Mouse (Mus musculus) ES-E14 (cell line): ENCODE measurements around the gene Irs3. TPM values are rescaled to one million over a fixed set of nuclear protein-coding genes. Genes with fewer than 3 reads are reported as not detected.

Experiments used
- DNase-seq: peaks from one replicate; pipeline ENCODE4 v3.0.0-alpha.2; 2013; ENCODE audit warnings: low read depth, low spot score
- H3K27ac ChIP-seq: 2 replicates; pipeline ENCODE4 v1.5.1; 2012; ENCODE audit warnings: low read depth, mild to moderate bottlenecking, low read length, moderate library complexity, mixed read lengths; ENCODE audit not compliant: poor library complexity, insufficient read depth, severe bottlenecking
- H3K36me3 ChIP-seq: 2 replicates; pipeline ENCODE4 v1.6.1; 2012; ENCODE audit warnings: mild to moderate bottlenecking, low read length, moderate library complexity, mixed read lengths; ENCODE audit not compliant: control insufficient read depth, poor library complexity, insufficient read depth, severe bottlenecking
- H3K4me1 ChIP-seq, 2 experiments: fragments of 150-350 bp in 1 of 2; sonication (generic) in 1 of 2; 2 replicates each; pipeline ENCODE4 v1.6.1; 2012; ENCODE audit warnings: low read length in 2 of 2, mild to moderate bottlenecking in 1 of 2, mixed read lengths in 1 of 2; ENCODE audit not compliant: control insufficient read depth in 2 of 2, insufficient read depth in 2 of 2, poor library complexity in 1 of 2
- H3K4me3 ChIP-seq, 2 experiments: fragments of 150-350 bp in 1 of 2; sonication (generic) in 1 of 2; 2 replicates each; pipeline ENCODE4 v1.5.1; 2012; ENCODE audit warnings: low read length in 2 of 2, low read depth in 1 of 2, mild to moderate bottlenecking in 1 of 2, mixed read lengths in 1 of 2; ENCODE audit not compliant: insufficient read depth in 1 of 2, poor library complexity in 1 of 2, severe bottlenecking in 1 of 2
- H3K9ac ChIP-seq: 2 replicates; pipeline ENCODE4 v1.6.1; 2012; ENCODE audit warnings: low read depth, mild to moderate bottlenecking, low read length, mixed read lengths; ENCODE audit not compliant: poor library complexity, insufficient read depth, severe bottlenecking
- H3K9me3 ChIP-seq: fragments of 150-350 bp; sonication (generic); 2 replicates; pipeline ENCODE4 v1.6.1; 2012; ENCODE audit warnings: low read depth, mild to moderate bottlenecking, low read length; ENCODE audit not compliant: control insufficient read depth, insufficient read depth
- CHD2 ChIP-seq: IDR thresholded peaks from 2 replicates; pipeline ENCODE4 v1.6.1; 2014; ENCODE audit warnings: mild to moderate bottlenecking, low read depth, low read length, inconsistent platforms
- HCFC1 ChIP-seq: IDR thresholded peaks from 2 replicates; pipeline ENCODE4 v1.6.1; 2012; ENCODE audit warnings: low read length, inconsistent platforms, borderline replicate concordance; ENCODE audit not compliant: insufficient read depth
- MAFK ChIP-seq: IDR thresholded peaks from 2 replicates; pipeline ENCODE4 v1.6.1; 2014; ENCODE audit warnings: mild to moderate bottlenecking, low read depth, low read length, inconsistent platforms; ENCODE audit not compliant: insufficient read depth
- ZC3H11A ChIP-seq: IDR thresholded peaks from 2 replicates; pipeline ENCODE4 v1.6.1; 2012; ENCODE audit warnings: low read depth, mild to moderate bottlenecking, inconsistent platforms, low read length, borderline replicate concordance
- ZNF384 ChIP-seq: IDR thresholded peaks from 2 replicates; pipeline ENCODE4 v1.6.1; 2012; ENCODE audit warnings: low read depth, low read length, inconsistent platforms
- in situ Hi-C, 2 experiments: fragments of 600-800 bp; cut with MboI; formaldehyde crosslinking; loops; one replicate each; pipeline ENCODE4 v1.15.1; 2025; ENCODE audit warnings: low sequenced_read_pairs in 2 of 2, inconsistent platforms in 1 of 2; ENCODE audit not compliant: unreplicated experiment in 2 of 2
- total RNA-seq: library from RNA; depleted of rRNA; stranded (reverse); fragments of 300-350 nt; gene quantifications from 2 replicates; pipeline ENCODE4 v1.2.3, GENCODE M21; 2012

Irs3 gene
- total RNA-seq, 1 experiment, result 0.85 TPM

- Histone ChIP-seq H3K36me3 (no peaks in the 10 kb centered on the region), H3K4me3 (peak within 1 kb of the TSS in 1 of 2 experiments; percentile 3; a peak in 1 of 4 replicates), H3K27ac (peak within 1 kb of the TSS; percentile 66), H3K4me1 (peaks cover 4 to 49% of the 10 kb centered on the region in 2 experiments; a peak in 3 of 4 replicates), H3K9me3 (no peaks in the 10 kb centered on the region), H3K9ac (peak within 1 kb of the TSS; percentile 60)
- in situ Hi-C loops, result no loop called here
- TF ChIP-seq MAFK, result peak; percentile 80
- no peak for TF ChIP-seq ZC3H11A
- no peak for DNase-seq
These were observed 32.0 kb downstream of the Irs3 start, which contains the start of gene Pcolce for GRCm38 (mm10) chr5:137613550-137613949. Pcolce (minus strand) TSS chr5:137613784.

- TF ChIP-seq MAFK, result no peak
- TF ChIP-seq HCFC1, result no peak
- TF ChIP-seq ZNF384, result no peak
- TF ChIP-seq ZC3H11A, result no peak
- TF ChIP-seq CHD2, result no peak
- Histone ChIP-seq H3K4me3 (peak overlapping the region in 1 of 2 experiments; percentile 3; a peak in 1 of 4 replicates), H3K4me1 (peaks cover 4 to 51% of the 10 kb centered on the region in 2 experiments; a peak in 3 of 4 replicates), H3K27ac (peak overlapping the region; percentile 66), H3K9me3 (no peaks in the 10 kb centered on the region), H3K36me3 (no peaks in the 10 kb centered on the region), H3K9ac (peak overlapping the region; percentile 60; the same call in 1 of the 2 replicates)
- in situ Hi-C loops, result no loop called here
- DNase-seq, result no peak
These were observed 32.4 kb downstream of the Irs3 start for GRCm38 (mm10) chr5:137613076-137613475.

- peaks cover 4 to 53% of the 10 kb centered on the region in 2 experiments; a peak in 3 of 4 replicates for H3K4me1 ChIP-seq
- DNase-seq, result no peak
- peak overlapping the region; percentile 72; the same call in 1 of the 2 replicates for H3K9ac ChIP-seq
- H3K9me3 ChIP-seq, result no peaks in the 10 kb centered on the region
- H3K4me3 ChIP-seq, result peak overlapping the region; percentile 63 to 70; a peak in 1 of 4 replicates
- no peak for TF ChIP-seq ZC3H11A
- no peak for TF ChIP-seq MAFK
- TF ChIP-seq ZNF384, result no peak
- no peak for TF ChIP-seq CHD2
- no peak for TF ChIP-seq HCFC1
- in situ Hi-C loops, result no loop called here
- H3K27ac ChIP-seq, result peak overlapping the region; percentile 57; the same call in 1 of the 2 replicates
- H3K36me3 ChIP-seq, result peaks cover 9% of the 10 kb centered on the region
These were observed 34.3 kb downstream of the Irs3 start for GRCm38 (mm10) chr5:137611245-137611602.

- in situ Hi-C loops, result no loop called here
- DNase-seq, result no peak
- H3K4me3 ChIP-seq, result peak overlapping the region; percentile 63 to 70
- peak overlapping the region; percentile 75 for H3K27ac ChIP-seq
- H3K9ac ChIP-seq, result peak overlapping the region; percentile 72; the same call in 1 of the 2 replicates
- no peaks in the 10 kb centered on the region for H3K9me3 ChIP-seq
- H3K36me3 ChIP-seq, result peaks cover 11% of the 10 kb centered on the region
- peaks cover 4 to 53% of the 10 kb centered on the region in 2 experiments; a peak in 3 of 4 replicates for H3K4me1 ChIP-seq
- no peak for TF ChIP-seq CHD2
- no peak for TF ChIP-seq HCFC1
- TF ChIP-seq MAFK, result no peak
- no peak for TF ChIP-seq ZNF384
- no peak for TF ChIP-seq ZC3H11A
These were observed 34.8 kb downstream of the Irs3 start for GRCm38 (mm10) chr5:137610548-137611244.
